Mouse (Mus musculus) Muller cell, postnatal 12 days (primary cell): ENCODE measurements around the gene Doc2b.
"Not testable (repeated sequence)": the region's sequence is repeated elsewhere in the genome, so short reads cannot be mapped to it uniquely, and the experiment has no call there.

Experiments
- DNase-seq: peaks from one replicate; pipeline ENCODE4 v3.0.0-alpha.2; 2015; ENCODE audit errors: inconsistent ontology term

Gene Doc2b

DNA sequence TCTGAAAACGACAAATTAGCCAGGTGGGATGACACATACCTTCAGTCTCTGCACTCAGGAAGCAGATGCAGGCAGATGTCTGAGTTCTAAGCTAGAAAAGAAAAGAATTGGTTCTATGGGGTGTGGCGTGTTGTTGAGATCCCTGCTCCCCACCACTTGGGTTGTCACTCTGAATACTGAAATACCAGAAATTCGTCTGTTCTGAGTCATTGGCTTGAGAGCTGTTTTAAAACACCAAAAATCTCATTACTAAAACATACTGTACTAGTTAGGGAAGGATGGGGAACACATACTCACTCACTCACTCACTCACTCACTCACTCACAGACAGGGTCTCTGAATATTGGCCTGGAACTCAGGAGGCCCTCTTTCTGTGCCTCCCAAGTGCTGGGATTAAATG lies 58.9 kb downstream of the Doc2b start:
- peak; percentile 72 for DNase-seq

GRCm38 (mm10) chr11:75735462-75736252 lies 60.2 kb downstream of the Doc2b start:
- DNase-seq: no peak

DNA sequence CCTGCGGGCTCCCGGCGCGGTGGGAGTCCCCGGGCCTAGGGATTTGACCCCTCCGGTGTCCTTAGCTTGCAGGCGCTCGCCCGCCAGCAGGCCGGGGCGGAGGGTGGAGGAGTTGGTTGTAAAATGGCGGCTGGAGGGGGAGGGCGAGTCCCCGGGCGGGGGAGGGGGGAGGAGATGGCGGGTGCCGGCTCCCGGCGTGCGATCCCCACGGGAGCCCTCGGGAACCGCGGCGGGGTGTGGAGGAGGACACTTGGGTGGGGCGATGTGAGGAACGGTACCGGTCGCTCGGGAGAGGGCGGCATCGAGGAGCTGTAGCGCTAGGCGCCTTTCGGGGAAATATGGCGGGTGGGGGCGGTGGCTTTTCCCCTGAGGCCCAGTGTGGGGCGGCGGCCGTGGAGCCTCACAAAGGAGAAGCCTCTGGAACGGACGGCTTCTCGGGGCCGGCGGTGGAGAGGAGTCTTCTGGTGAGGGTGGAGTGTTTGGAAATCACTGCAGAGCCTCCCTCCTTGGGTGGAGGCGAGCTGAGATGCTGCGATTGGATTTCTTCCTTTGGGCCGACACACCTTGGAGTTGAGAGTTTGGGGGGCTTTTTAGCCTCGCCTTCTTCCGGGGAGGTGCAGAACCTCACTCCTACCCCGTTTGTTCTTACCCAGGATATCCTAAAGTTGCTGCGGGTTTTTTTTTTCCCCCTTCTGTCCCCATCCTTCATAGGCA lies 62.5 kb downstream of the Doc2b start:
- no peak for DNase-seq

DNA sequence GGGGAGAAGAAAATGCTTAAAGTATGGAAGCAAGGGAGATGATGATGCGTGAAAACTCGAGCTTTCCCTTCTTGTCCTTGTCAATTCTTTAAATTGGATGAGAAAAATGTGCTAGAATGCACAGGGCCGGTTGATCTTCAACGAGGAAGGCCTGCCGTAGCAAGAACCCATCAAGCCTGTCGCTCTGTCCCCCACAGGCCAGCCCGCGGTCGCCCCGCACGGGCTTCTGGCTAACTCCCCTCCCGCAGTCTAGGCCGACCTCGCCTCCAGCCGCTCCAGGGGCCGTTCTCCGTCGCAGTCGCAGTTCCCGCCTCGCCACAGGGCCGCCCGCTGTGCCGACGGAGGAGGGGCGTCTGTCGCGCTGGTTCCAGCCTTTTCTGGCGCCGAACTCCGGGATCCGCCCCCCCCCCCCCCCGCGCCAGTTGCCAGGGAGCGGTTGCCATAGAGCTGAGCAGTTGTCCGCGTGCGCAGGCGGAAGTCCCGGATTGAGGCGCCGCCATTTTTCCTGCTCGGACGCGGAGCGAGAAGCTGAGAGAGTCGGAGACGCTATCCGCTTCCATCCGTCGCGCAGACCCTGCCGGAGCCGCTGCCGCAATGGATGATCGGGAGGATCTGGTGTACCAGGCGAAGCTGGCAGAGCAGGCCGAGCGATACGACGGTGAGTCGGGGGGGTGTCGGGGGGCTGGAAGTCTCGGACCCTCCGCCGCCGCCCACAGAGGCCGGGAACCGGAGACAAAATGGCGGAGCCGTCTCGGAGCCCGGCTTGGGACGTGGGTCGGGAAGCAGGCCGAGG lies 63.2 kb downstream of the Doc2b start, which contains the start of gene Ywhae:
Gene Ywhae, plus strand, starts transcription at position 436 of the 793 bp plus-strand sequence.
- DNase-seq: peak; percentile 98

GRCm38 (mm10) chr11:75727659-75728058 lies 68.2 kb downstream of the Doc2b start:
- not testable (repeated sequence) for DNase-seq

DNA sequence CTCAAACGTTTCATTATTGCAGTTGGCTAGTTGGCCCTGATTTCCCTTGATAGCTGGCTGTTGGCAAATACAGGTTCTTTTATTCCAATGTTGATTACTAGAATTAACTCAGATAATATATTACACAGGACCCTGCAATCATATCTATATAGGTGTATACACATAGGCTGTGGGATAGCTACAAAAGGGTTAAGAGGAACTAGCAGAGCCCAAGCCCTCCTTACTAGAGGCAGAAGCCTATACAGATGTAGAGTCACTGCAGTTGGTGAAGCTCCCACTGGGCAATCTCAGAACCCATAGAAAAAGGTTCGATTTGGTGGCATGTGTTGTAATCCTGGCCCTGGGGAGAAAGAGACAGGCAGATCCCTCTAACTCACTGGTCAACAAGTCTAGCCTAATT lies 68.7 kb downstream of the Doc2b start:
- no peak for DNase-seq

DNA sequence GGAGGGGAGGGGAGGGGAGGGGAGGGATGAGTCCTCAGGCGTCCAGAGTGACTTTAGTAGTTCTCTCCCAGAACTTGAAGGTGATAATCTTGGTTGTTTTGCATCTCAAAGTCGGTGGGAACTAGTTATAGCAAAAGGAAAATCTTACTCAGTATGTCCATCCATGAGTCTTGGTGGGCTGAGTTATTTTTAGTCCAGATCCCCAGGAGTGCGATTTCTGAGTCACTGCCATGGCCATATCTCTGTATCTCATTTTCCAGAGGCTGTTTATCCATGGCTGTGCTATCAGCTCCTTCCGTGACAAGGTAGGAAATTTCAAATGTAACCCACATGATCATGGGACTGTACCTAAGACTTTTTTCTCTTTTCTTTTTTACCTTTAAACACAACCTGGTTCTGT lies 73.5 kb downstream of the Doc2b start:
- no peak for DNase-seq
